Mouse (Mus musculus): Measurements from ENCODE around the gene Nup214. TPM values are rescaled to one million over a fixed set of nuclear protein-coding genes. Genes with fewer than 3 reads are reported as not detected.

Nup214 gene
- total and polyA plus RNA-seq, 3 experiments = 13.9 to 106 (median 50.9) TPM

DNA sequence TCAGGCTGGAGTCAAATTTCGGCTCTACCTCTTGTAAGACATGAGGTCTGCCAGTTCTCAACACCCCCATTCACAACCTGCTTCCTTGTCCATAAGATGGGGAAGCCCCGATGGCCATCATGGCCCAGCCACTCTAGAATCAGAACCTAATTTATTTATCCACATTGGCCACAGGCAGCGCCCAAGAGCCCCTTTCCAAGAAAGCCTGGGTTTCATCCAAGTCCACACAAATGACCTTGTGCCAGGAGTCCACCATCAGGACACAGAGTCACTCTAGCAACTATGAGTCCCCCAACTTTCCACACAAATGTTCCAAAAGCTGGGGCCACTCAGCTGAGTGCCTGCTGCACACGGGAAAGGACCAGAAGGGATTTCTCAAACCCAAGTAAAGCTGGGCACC, 91.8 kb downstream of the Nup214 start:
- DNase-seq (ENCODE audit: extremely low read depth) = no peak
- dilution Hi-C loops (cut with MboI; ENCODE audit: extremely low pct_ligation_motif_present, extremely low pct_unique_long_range_greater_than_20kb, low sequenced_read_pairs) (no loop called here), in situ Hi-C loops (cut with MboI; ENCODE audit: low pct_ligation_motif_present, low pct_unique_long_range_greater_than_20kb, low sequenced_read_pairs) (no loop called here)
- TF ChIP-seq IRF4 (IDR thresholded peaks at IDR 0.05; ENCODE audit: low read depth, low read length) (no peak), RCOR1 (conservative IDR thresholded peaks at IDR 0.05; ENCODE audit: low read depth, low read length) (no peak), MYC (IDR thresholded peaks at IDR 0.05; ENCODE audit: low read depth, low read length) (no peak), E2F4 (IDR thresholded peaks at IDR 0.05; ENCODE audit: insufficient replicate concordance, low read depth, low read length) (no peak), USF1 (IDR thresholded peaks at IDR 0.05; ENCODE audit: low read depth, low read length) (no peak)
- no peak overlapping the region for H3K9ac ChIP-seq (ENCODE audit: insufficient read depth, low read depth)
- peaks cover 0 to 22% of the 10 kb centered on the region in 2 experiments; a peak in 3 of 4 replicates for H3K4me1 ChIP-seq (ENCODE audit: control insufficient read depth in 1 of 2, insufficient read depth in 2 of 2)
- H3K4me2 ChIP-seq (ENCODE audit: insufficient read depth, low read depth, poor library complexity, severe bottlenecking) = no peak overlapping the region
- H3K36me3 ChIP-seq (replicated peaks in 1 of 2; ENCODE audit: control insufficient read depth in 1 of 2, insufficient read depth in 1 of 2, low read length in 1 of 2) = no peaks in the 10 kb centered on the region
- no peak overlapping the region for H3K4me3 ChIP-seq (replicated peaks in 1 of 3; ENCODE audit: low read depth in 2 of 3, low read length in 2 of 3, poor library complexity in 1 of 3)
- no peaks in the 10 kb centered on the region for H3K9me3 ChIP-seq (replicated peaks; ENCODE audit: low read length)
- no peaks in the 10 kb centered on the region for H3K79me2 ChIP-seq (replicated peaks; ENCODE audit: control insufficient read depth, extremely low read depth, insufficient read depth, poor library complexity, severe bottlenecking)
- H3K27ac ChIP-seq (ENCODE audit: insufficient read depth, low read depth) = no peak overlapping the region
- peaks cover 10% of the 10 kb centered on the region for H3K27me3 ChIP-seq (replicated peaks)

DNA sequence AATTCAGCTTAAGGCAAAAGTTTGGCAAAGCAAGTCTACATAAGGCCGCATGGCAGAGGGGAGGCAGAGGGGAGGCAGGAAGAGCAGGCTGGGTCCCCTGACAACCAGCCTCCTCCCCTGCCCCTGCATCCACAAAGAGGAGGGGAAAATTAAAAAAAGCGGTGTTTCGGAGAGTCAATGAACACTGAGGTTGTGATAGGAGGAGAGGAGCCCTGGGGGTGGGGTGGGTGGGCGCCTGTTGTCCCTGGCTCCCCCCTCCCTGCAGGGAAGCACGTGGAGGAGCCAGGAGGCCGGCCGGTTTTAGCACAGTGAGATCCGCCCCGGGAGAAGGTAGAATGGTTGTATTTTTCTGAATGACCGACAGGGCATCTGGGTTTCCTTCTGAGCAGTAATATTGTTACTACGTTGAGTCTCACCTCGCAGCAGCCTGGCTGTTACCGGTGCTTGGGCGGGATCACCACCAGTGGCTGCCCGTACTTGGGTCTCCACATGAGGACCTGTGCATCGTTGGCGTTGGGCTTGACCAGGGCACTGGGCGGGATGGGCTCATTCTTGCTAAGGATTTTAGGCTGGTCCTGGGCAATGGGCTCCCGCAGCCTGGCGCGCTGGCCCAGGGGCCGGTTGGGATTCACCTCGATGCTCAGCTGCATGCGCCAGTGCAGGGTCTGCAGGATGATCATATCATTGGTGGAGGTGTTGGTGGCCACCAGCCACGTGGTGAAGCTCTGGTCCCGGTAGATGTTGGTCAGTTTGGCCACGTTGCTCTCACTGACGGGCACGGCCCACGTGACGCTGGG, 94.8 kb downstream of the Nup214 start:
- peaks cover 3 to 16% of the 10 kb centered on the region in 2 experiments; a peak in 3 of 4 replicates for H3K4me1 ChIP-seq (ENCODE audit: control insufficient read depth in 1 of 2, insufficient read depth in 2 of 2)
- H3K27ac ChIP-seq (ENCODE audit: insufficient read depth, low read depth) = no peak overlapping the region
- H3K79me2 ChIP-seq (replicated peaks; ENCODE audit: control insufficient read depth, extremely low read depth, insufficient read depth, poor library complexity, severe bottlenecking) = no peaks in the 10 kb centered on the region
- no peak for TF ChIP-seq ELF1 (IDR thresholded peaks at IDR 0.05; ENCODE audit: low read depth, low read length)
- TF ChIP-seq ZKSCAN1 (IDR thresholded peaks at IDR 0.05; ENCODE audit: borderline replicate concordance, low read depth, low read length) = no peak
- no peak for TF ChIP-seq RCOR1 (conservative IDR thresholded peaks at IDR 0.05; ENCODE audit: low read depth, low read length)
- no peak for TF ChIP-seq SMC3 (IDR thresholded peaks at IDR 0.05; ENCODE audit: low read depth, low read length)
- TF ChIP-seq CHD2 (IDR thresholded peaks at IDR 0.05; ENCODE audit: low read length) = no peak
- no peak for TF ChIP-seq SIN3A (IDR thresholded peaks at IDR 0.05; ENCODE audit: low read length)
- no peak for TF ChIP-seq MAZ (IDR thresholded peaks at IDR 0.05; ENCODE audit: low read depth, low read length)
- in situ Hi-C loops (cut with MboI; ENCODE audit: low pct_ligation_motif_present, low pct_unique_long_range_greater_than_20kb, low sequenced_read_pairs) = no loop called here
- no peak for DNase-seq (ENCODE audit: extremely low read depth)
- no peak overlapping the region for H3K4me3 ChIP-seq (replicated peaks in 1 of 3; ENCODE audit: low read depth in 2 of 3, low read length in 2 of 3, poor library complexity in 1 of 3)
- dilution Hi-C loops (cut with MboI; ENCODE audit: extremely low pct_ligation_motif_present, extremely low pct_unique_long_range_greater_than_20kb, low sequenced_read_pairs) = no loop called here
- no peak overlapping the region for H3K4me2 ChIP-seq (ENCODE audit: insufficient read depth, low read depth, poor library complexity, severe bottlenecking)
- no peak overlapping the region for H3K9ac ChIP-seq (ENCODE audit: insufficient read depth, low read depth)
- peaks cover 10% of the 10 kb centered on the region for H3K27me3 ChIP-seq (replicated peaks)
- no peaks in the 10 kb centered on the region for H3K9me3 ChIP-seq (replicated peaks; ENCODE audit: low read length)
- no peaks in the 10 kb centered on the region for H3K36me3 ChIP-seq (replicated peaks in 1 of 2; ENCODE audit: control insufficient read depth in 1 of 2, insufficient read depth in 1 of 2, low read length in 1 of 2)

DNA sequence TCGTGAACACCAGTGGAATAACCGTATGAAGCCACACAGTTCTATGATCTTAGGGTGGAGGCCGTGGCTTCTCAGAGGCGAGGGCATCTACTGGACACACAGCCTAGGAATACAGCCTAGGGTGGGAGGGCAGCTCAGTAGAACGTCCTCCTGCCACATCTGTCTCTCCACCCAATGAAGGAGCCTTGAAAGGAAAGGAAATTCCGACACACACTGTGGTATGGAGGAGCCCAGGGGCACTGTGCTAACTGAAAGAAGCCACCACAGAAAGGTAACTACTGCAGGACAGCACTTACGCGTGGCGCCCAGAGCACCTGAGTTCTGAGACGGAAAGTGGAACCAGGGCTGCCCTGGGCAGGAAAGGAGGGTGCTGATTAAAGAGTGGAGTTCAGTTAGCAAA, 96.5 kb downstream of the Nup214 start:
- no peaks in the 10 kb centered on the region for H3K79me2 ChIP-seq (replicated peaks; ENCODE audit: control insufficient read depth, extremely low read depth, insufficient read depth, poor library complexity, severe bottlenecking)
- no peaks in the 10 kb centered on the region for H3K36me3 ChIP-seq (replicated peaks in 1 of 2; ENCODE audit: control insufficient read depth in 1 of 2, insufficient read depth in 1 of 2, low read length in 1 of 2)
- TF ChIP-seq TBP (conservative IDR thresholded peaks at IDR 0.05; ENCODE audit: low read depth, low read length) = no peak
- no peak for TF ChIP-seq USF1 (IDR thresholded peaks at IDR 0.05; ENCODE audit: low read depth, low read length)
- TF ChIP-seq MAFK (IDR thresholded peaks at IDR 0.05; ENCODE audit: insufficient replicate concordance, low read length) = no peak
- TF ChIP-seq MAX (IDR thresholded peaks at IDR 0.05; ENCODE audit: low read length) = no peak
- TF ChIP-seq UBTF (IDR thresholded peaks at IDR 0.05; ENCODE audit: low read depth, low read length) = no peak
- TF ChIP-seq NRF1 (IDR thresholded peaks at IDR 0.05; ENCODE audit: low read depth, low read length) = no peak
- no peak for TF ChIP-seq NELFE (IDR thresholded peaks at IDR 0.05; ENCODE audit: low read depth, low read length)
- TF ChIP-seq ETS1 (conservative IDR thresholded peaks at IDR 0.05; ENCODE audit: low read depth, low read length) = no peak
- H3K27me3 ChIP-seq (replicated peaks) = peaks cover 10% of the 10 kb centered on the region
- dilution Hi-C loops (cut with MboI; ENCODE audit: extremely low pct_ligation_motif_present, extremely low pct_unique_long_range_greater_than_20kb, low sequenced_read_pairs) (no loop called here), in situ Hi-C loops (cut with MboI; ENCODE audit: low pct_ligation_motif_present, low pct_unique_long_range_greater_than_20kb, low sequenced_read_pairs) (no loop called here)
- H3K4me1 ChIP-seq (ENCODE audit: control insufficient read depth in 1 of 2, insufficient read depth in 2 of 2) = peaks cover 3 to 8% of the 10 kb centered on the region in 2 experiments; a peak in 3 of 4 replicates
- DNase-seq (ENCODE audit: extremely low read depth) = no peak
- no peak overlapping the region for H3K27ac ChIP-seq (ENCODE audit: insufficient read depth, low read depth)
- H3K9me3 ChIP-seq (replicated peaks; ENCODE audit: low read length) = no peaks in the 10 kb centered on the region
- no peak overlapping the region for H3K4me3 ChIP-seq (replicated peaks in 1 of 3; ENCODE audit: low read depth in 2 of 3, low read length in 2 of 3, poor library complexity in 1 of 3)
- no peak overlapping the region for H3K4me2 ChIP-seq (ENCODE audit: insufficient read depth, low read depth, poor library complexity, severe bottlenecking)
- no peak overlapping the region for H3K9ac ChIP-seq (ENCODE audit: insufficient read depth, low read depth)

All from CH12.LX (cell line).